Mouse (Mus musculus): ENCODE measurements around the gene Bik.

- TF ChIP-seq CTCF (IDR thresholded peaks at IDR 0.05; ENCODE audit: low read depth) = no peak
- no peak for TF ChIP-seq EP300 (IDR thresholded peaks at IDR 0.05; ENCODE audit: low read depth)
Observed at GRCm38 (mm10) chr15:83478096-83478495, 48.6 kb upstream of the Bik start.

All from heart, postnatal 0 days (tissue).